Mouse (Mus musculus) lung, embryonic 14.5 days (tissue): Measurements from ENCODE around the gene Rela. TPM values are rescaled to one million over a fixed set of nuclear protein-coding genes. Genes with fewer than 3 reads are reported as not detected.

ENCODE experiments used
- ATAC-seq: fragments of 200-750 bp; cut with Nextera tagmentation; 2 replicates; pipeline ENCODE4 v1.8.0; 2017; ENCODE audit warnings: mild to moderate bottlenecking, moderate TSS enrichment, moderate library complexity; ENCODE audit not compliant: insufficient read depth
- DNase-seq: peaks from one replicate; pipeline ENCODE4 v3.0.0-alpha.2; 2015
- H3K27ac ChIP-seq: fragments of 300-500 bp; sonication (generic); 2 replicates; pipeline ENCODE4 v1.5.1; 2014; ENCODE audit warnings: low read depth, mild to moderate bottlenecking, moderate library complexity
- H3K27me3 ChIP-seq: fragments of 300-500 bp; sonication (generic); 2 replicates; pipeline ENCODE4 v1.6.1; 2014; ENCODE audit warnings: low read length, control low read depth; ENCODE audit not compliant: insufficient read depth
- H3K36me3 ChIP-seq: fragments of 300-500 bp; sonication (generic); 2 replicates; pipeline ENCODE4 v1.6.1; 2014; ENCODE audit warnings: control low read depth; ENCODE audit not compliant: insufficient read depth
- H3K4me1 ChIP-seq: fragments of 300-500 bp; sonication (generic); 2 replicates; pipeline ENCODE4 v1.6.1; 2014; ENCODE audit warnings: antibody characterized with exemption, control low read depth; ENCODE audit not compliant: insufficient read depth
- H3K4me2 ChIP-seq: fragments of 300-500 bp; sonication (generic); 2 replicates; pipeline ENCODE4 v1.6.1; 2014; ENCODE audit warnings: mild to moderate bottlenecking
- H3K4me3 ChIP-seq: fragments of 300-500 bp; sonication (generic); 2 replicates; pipeline ENCODE4 v1.5.1; 2014; ENCODE audit warnings: low read depth, low read length
- H3K9ac ChIP-seq: fragments of 300-500 bp; sonication (generic); 2 replicates; pipeline ENCODE4 v1.6.1; 2014
- H3K9me3 ChIP-seq: fragments of 300-500 bp; sonication (generic); 2 replicates; pipeline ENCODE4 v1.6.1; 2016; ENCODE audit warnings: low read depth, low read length, control low read depth
- CTCF ChIP-seq: IDR thresholded peaks from 2 replicates; pipeline ENCODE4 v1.5.1; 2016; ENCODE audit warnings: antibody characterized with exemption, low read depth
- WGBS: fragments of 180-500 bp; shearing (Covaris S2); extraction: QIAGEN DNeasy Blood & Tissue Kit; methylation state at CpG from one replicate; pipeline ENCODE4 v1.1.7; 2014; 5-methylcytosine and 5-hydroxymethylcytosine counted together
- polyA plus RNA-seq: library from polyadenylated mRNA; unstranded; fragments of >200 nt; fragmentation: Nextera tagmentation; extraction: Ambion mirVana; gene quantifications from 2 replicates; pipeline ENCODE4 v1.2.1, GENCODE M21; 2014

Rela gene
- polyA plus RNA-seq, 1 experiment from 2014 or later = 52.3 TPM

DNA sequence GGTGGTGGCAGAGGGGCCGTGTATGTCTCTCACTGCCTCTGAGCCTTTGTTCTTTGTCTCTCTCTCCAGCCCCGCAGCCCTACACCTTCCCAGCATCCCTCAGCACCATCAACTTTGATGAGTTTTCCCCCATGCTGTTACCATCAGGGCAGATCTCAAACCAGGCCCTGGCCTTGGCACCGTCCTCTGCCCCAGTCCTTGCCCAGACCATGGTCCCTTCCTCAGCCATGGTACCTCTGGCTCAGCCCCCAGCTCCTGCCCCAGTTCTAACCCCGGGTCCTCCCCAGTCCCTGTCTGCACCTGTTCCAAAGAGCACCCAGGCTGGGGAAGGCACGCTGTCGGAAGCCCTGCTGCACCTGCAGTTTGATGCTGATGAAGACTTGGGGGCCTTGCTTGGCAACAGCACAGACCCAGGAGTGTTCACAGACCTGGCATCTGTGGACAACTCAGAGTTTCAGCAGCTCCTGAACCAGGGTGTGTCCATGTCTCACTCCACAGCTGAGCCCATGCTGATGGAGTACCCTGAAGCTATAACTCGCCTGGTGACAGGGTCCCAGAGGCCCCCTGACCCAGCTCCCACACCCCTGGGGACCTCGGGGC is 9.5 kb downstream of the Rela start:
- Histone ChIP-seq H3K36me3 (peaks cover 77% of the 10 kb centered on the region), H3K9ac (no peak overlapping the region), H3K4me3 (no peak overlapping the region), H3K27ac (no peak overlapping the region), H3K9me3 (no peaks in the 10 kb centered on the region), H3K27me3 (no peaks in the 10 kb centered on the region), H3K4me2 (no peak overlapping the region), H3K4me1 (0 out of 2 replicates have a peak, but pooled peaks cover 7% of the 10 kb centered on the region)
- no peak for TF ChIP-seq CTCF
- ATAC-seq = no peak
- 90% methylated on average over 8 of the region's 8 CpGs for WGBS
- DNase-seq = no peak

DNA sequence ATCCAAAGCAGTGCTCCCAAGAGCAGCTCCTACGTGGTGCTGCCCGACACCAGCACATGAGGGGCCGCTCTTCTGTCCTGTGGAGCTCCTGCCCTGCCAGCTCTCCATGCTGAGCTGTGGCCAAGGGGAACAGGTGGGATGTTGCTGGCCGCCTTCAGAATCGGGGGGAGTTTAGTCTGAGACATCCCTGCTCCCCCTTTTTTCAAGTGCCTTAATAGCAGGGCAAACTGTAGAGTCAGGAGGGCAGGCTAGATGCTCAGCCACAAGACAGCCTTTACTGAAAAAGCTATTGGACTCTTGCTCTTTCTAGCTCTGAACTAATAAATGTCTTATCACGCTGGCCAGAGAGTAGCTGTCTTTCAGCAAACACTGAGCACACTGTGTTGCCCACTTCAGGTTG is 10.5 kb downstream of the Rela start:
- 0 out of 2 replicates have a peak, but pooled peaks cover 7% of the 10 kb centered on the region for H3K4me1 ChIP-seq
- no peak overlapping the region for H3K9ac ChIP-seq
- ATAC-seq (no peak), DNase-seq (no peak)
- WGBS = 92% methylated on average over 6 of the region's 6 CpGs
- peak overlapping the region; percentile 74; the same call in 1 of the 2 replicates for H3K27ac ChIP-seq
- TF ChIP-seq CTCF = no peak
- H3K36me3 ChIP-seq = peaks cover 76% of the 10 kb centered on the region
- H3K9me3 ChIP-seq = no peaks in the 10 kb centered on the region
- H3K4me2 ChIP-seq = no peak overlapping the region
- peaks cover 2% of the 10 kb centered on the region; the same call in 1 of the 2 replicates for H3K27me3 ChIP-seq
- no peak overlapping the region for H3K4me3 ChIP-seq

DNA sequence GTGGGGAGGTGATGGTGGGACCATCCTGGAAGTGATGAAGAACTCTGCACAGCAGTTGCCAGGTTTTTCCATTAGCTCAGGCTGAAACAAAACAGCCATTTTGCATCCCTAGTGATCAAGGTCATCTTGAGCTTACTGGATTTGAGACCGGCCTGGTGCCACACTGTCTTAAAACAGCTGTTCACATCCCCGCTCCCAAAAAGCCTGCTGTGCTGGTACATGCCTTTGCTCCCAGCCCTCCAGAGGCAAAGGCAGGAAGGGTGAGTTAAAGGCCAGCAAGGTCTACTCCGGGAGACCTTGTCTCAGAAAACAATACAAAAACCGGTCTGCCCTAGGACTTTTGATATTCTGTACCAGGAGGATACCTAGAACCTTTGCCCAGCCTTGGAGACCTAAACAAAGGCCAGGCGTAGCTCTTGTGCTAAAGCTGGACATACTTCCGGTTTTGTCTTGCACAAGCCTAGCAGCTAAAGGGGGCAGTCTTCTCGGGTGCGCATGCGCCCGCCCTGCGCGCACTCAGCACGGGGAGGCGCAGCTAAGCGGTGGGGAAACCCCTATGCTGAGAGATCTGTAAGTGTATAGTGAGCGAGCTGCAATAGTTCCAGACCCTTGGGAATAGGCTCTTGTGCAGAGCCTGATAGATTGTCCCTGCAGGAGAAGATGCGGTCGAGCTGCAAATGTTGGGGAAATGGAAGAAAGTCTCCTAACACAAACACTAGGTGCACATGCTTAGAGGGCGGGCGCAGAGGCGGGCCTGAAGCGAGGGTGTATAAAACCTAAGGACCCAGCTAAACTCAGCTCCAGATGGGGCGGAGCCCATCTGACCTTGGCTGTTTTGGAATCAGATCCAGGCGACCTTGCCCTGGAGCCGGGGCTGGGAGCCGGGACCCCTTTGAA is 11.4 kb downstream of the Rela start:
- DNase-seq = peak; percentile 93
- H3K4me1 ChIP-seq = 0 out of 2 replicates have a peak, but pooled peaks cover 7% of the 10 kb centered on the region
- peak overlapping the region; percentile 25 for H3K4me3 ChIP-seq
- peak overlapping the region; percentile 47 for H3K9ac ChIP-seq
- H3K4me2 ChIP-seq = peak overlapping the region; percentile 66
- no peaks in the 10 kb centered on the region for H3K9me3 ChIP-seq
- peaks cover 70% of the 10 kb centered on the region for H3K36me3 ChIP-seq
- H3K27me3 ChIP-seq = peaks cover 3% of the 10 kb centered on the region; the same call in 1 of the 2 replicates
- TF ChIP-seq CTCF = peak; percentile 53
- 8% methylated on average over 26 of the region's 26 CpGs for WGBS
- ATAC-seq = peak; percentile 91
- H3K27ac ChIP-seq = peak overlapping the region; percentile 74

DNA sequence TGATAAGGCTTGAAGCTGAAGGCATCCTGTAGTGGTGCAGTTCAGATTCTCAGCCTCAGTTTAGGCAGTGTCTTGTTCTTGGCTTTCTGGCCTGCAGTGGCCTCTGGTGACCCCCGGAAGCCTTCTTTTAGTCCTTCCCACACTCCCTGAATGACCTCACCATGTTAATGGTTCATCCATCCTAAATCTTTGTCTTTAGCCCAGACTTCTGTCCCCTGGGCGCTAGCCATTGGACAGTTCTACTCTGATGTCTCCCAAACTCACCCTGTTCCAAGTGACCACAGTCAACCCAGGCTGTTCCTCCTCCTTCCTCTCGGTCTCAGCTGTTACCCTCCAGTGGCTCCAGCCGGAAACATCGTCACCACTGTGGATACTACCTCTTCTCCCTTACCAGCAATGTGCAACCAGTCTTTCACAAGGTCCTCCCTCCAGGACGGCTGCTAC is 12.0 kb downstream of the Rela start:
- H3K9me3 ChIP-seq = no peaks in the 10 kb centered on the region
- TF ChIP-seq CTCF = no peak
- ATAC-seq (peak; percentile 4; the same call in 1 of the 2 replicates), DNase-seq (no peak)
- 58% methylated on average over 6 of the region's 6 CpGs for WGBS
- H3K27ac ChIP-seq = peak overlapping the region; percentile 74; the same call in 1 of the 2 replicates
- H3K27me3 ChIP-seq = peaks cover 9% of the 10 kb centered on the region
- peak overlapping the region; percentile 66 for H3K4me2 ChIP-seq
- H3K9ac ChIP-seq = peak overlapping the region; percentile 47
- H3K4me1 ChIP-seq = 0 out of 2 replicates have a peak, but pooled peaks cover 7% of the 10 kb centered on the region
- peak overlapping the region; percentile 25 for H3K4me3 ChIP-seq
- H3K36me3 ChIP-seq = peaks cover 69% of the 10 kb centered on the region

DNA sequence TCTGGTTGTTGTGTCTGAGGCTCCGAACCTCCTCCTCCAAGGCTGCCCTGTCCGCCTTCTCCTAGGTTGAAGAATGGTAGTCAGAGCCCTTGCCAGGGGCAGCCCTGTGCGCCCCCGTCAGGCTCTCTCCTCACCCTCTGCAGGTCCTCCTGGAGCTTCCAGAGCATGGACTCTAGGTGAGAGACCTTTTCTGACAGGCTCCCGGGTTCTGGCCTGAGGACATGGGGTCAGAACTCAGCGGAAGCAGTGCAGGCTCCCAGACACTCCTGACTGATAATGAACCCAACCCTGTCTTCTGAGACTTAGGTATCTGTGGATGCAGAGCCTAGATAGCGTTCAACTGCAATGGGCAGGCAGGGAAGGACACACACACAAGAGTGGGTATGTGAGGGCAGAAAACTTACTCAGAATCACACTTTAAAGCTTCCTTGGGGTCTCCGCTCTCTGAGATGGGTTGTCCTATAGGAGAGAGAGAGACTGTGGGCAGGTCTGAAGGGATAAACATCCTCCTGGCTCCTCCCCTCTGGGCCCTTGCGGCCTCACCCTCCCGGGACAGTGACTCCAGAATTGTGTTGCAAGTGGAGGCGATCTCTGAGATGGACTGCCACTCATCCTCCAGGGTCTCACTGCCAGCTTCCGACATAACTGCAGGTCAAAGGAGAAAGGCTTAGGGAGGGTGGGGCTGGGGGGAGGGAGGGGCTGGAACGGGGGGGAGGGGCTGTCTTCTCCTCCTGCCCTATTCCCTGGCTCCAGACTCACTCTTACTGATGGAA is 14.4 kb downstream of the Rela start:
- Histone ChIP-seq H3K9ac (no peak overlapping the region), H3K4me1 (0 out of 2 replicates have a peak, but pooled peaks cover 12% of the 10 kb centered on the region), H3K27ac (no peak overlapping the region), H3K36me3 (peaks cover 58% of the 10 kb centered on the region), H3K27me3 (peaks cover 17% of the 10 kb centered on the region), H3K4me2 (no peak overlapping the region), H3K9me3 (no peaks in the 10 kb centered on the region), H3K4me3 (no peak overlapping the region)
- TF ChIP-seq CTCF = no peak
- DNase-seq (no peak), ATAC-seq (no peak)
- 53% methylated on average over 13 of the region's 13 CpGs for WGBS

DNA sequence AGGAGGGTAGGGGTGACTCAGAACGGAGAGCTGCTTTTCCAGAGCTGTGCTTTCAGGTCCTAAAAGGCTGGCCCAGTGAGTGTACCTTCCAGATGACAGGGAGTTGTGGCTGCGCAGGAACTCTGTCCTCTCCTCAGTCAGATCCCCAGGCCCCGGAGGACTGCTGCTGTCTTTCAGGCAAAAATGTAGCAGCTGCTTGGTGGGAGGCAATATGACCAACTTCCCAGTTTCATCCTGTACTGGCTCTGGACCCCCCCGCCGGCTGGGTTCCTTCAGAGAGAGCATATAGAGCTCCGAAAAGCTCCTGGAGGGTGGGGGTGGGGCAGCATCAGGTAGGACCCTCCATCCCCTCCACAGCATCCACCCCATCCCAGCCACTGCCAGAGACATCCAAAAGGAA is 15.3 kb downstream of the Rela start:
- no peak overlapping the region for H3K4me2 ChIP-seq
- TF ChIP-seq CTCF = no peak
- peaks cover 51% of the 10 kb centered on the region for H3K36me3 ChIP-seq
- H3K4me1 ChIP-seq = 0 out of 2 replicates have a peak, but pooled peaks cover 12% of the 10 kb centered on the region
- peaks cover 17% of the 10 kb centered on the region for H3K27me3 ChIP-seq
- no peak overlapping the region for H3K27ac ChIP-seq
- ATAC-seq (no peak), DNase-seq (no peak)
- WGBS = 93% methylated on average over 6 of the region's 6 CpGs
- H3K9ac ChIP-seq = no peak overlapping the region
- no peak overlapping the region for H3K4me3 ChIP-seq
- H3K9me3 ChIP-seq = no peaks in the 10 kb centered on the region
